Mouse (Mus musculus) heart, embryonic 11.5 days (tissue): ENCODE data around the gene Zkscan16. TPM values are rescaled to one million over a fixed set of nuclear protein-coding genes. Genes with fewer than 3 reads are reported as not detected.
A peak's percentile ranks its signal among the peaks of the same experiment; 100 is the strongest.

ENCODE experiments used
- ATAC-seq: fragments of 200-750 bp; cut with Nextera tagmentation; replicated peaks from 2 replicates; pipeline ENCODE4 v1.8.0; 2017; ENCODE audit warnings: moderate library complexity; ENCODE audit not compliant: insufficient number of reproducible peaks, low FRiP score, low TSS enrichment
- H3K27ac ChIP-seq: fragments of 300-500 bp; sonication (generic); 2 replicates; pipeline ENCODE4 v1.5.1; 2014; ENCODE audit warnings: mild to moderate bottlenecking, low read depth, low read length
- H3K27me3 ChIP-seq: fragments of 300-500 bp; sonication (generic); 2 replicates; pipeline ENCODE4 v1.6.1; 2014; ENCODE audit warnings: mild to moderate bottlenecking, low read length, mixed read lengths; ENCODE audit not compliant: control insufficient read depth, insufficient read depth
- H3K36me3 ChIP-seq: fragments of 300-500 bp; sonication (generic); 2 replicates; pipeline ENCODE4 v1.6.1; 2014; ENCODE audit warnings: mild to moderate bottlenecking, low read length, moderate library complexity, mixed read lengths; ENCODE audit not compliant: control insufficient read depth, insufficient read depth
- H3K4me1 ChIP-seq: fragments of 300-500 bp; sonication (generic); 2 replicates; pipeline ENCODE4 v1.6.1; 2014; ENCODE audit warnings: low read length; ENCODE audit not compliant: control insufficient read depth, insufficient read depth
- H3K4me2 ChIP-seq: fragments of 300-500 bp; sonication (generic); 2 replicates; pipeline ENCODE4 v1.6.1; 2014; ENCODE audit warnings: mild to moderate bottlenecking, moderate library complexity
- H3K4me3 ChIP-seq: fragments of 300-500 bp; sonication (generic); 2 replicates; pipeline ENCODE4 v1.5.1; 2014; ENCODE audit warnings: low read depth, low read length
- H3K9ac ChIP-seq: fragments of 300-500 bp; sonication (generic); 2 replicates; pipeline ENCODE4 v1.6.1; 2014; ENCODE audit warnings: mild to moderate bottlenecking, low read depth, low read length, moderate library complexity
- H3K9me3 ChIP-seq: fragments of 300-500 bp; sonication (generic); replicated peaks from 2 replicates; pipeline ENCODE4 v1.6.1; 2016; ENCODE audit warnings: low read length; ENCODE audit not compliant: control insufficient read depth
- WGBS: fragments of 180-500 bp; shearing (Covaris S2); extraction: QIAGEN DNeasy Blood & Tissue Kit; methylation state at CpG from one replicate; pipeline ENCODE4 v1.1.7; 2014; ENCODE audit not compliant: insufficient replicate concordance; 5-methylcytosine and 5-hydroxymethylcytosine counted together
- polyA plus RNA-seq: library from polyadenylated mRNA; unstranded; fragments of >200 nt; fragmentation: Nextera tagmentation; extraction: Ambion mirVana; gene quantifications from 2 replicates; pipeline ENCODE4 v1.2.1, GENCODE M21; 2014

Gene Zkscan16
- polyA plus RNA-seq, 1 experiment from 2014 or later: 0.20 TPM

- no peak overlapping the region for H3K9ac ChIP-seq
- H3K4me3 ChIP-seq: no peak overlapping the region
- H3K36me3 ChIP-seq: no peaks in the 10 kb centered on the region
- WGBS: 23% methylated on average over 2 of the region's 2 CpGs
- H3K27ac ChIP-seq: no peak overlapping the region
- no peak for ATAC-seq
- H3K9me3 ChIP-seq: no peaks in the 10 kb centered on the region
- no peaks in the 10 kb centered on the region for H3K27me3 ChIP-seq
- H3K4me1 ChIP-seq: peaks cover 16% of the 10 kb centered on the region
- no peak overlapping the region for H3K4me2 ChIP-seq
Observed at GRCm38 (mm10) chr4:58999686-59000085, 56.3 kb downstream of the Zkscan16 start.

DNA sequence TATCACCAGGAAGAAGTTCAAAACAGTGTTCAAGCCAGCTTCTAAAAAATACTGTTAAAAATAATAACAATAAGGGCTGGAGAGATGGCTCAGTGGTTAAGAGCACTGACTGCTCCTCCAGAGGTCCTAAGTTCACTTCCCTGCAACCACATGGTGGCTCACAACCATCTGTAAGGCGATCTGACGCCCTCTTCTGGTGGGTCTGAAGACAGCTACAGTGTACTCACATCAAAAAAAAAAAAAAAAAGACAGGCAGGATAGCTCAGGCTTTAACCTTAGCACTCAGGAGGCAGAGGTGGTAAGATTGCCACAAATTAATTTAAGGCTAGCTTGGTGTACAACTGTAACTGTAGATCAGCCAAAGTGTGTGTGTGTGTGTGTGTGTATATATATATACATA is 57.2 kb downstream of the Zkscan16 start:
- Histone ChIP-seq H3K9me3 (no peaks in the 10 kb centered on the region), H3K9ac (no peak overlapping the region), H3K36me3 (no peaks in the 10 kb centered on the region), H3K4me2 (no peak overlapping the region), H3K27me3 (no peaks in the 10 kb centered on the region), H3K27ac (no peak overlapping the region), H3K4me3 (no peak overlapping the region), H3K4me1 (peaks cover 20% of the 10 kb centered on the region)
- WGBS: 2% methylated on average over 2 of the region's 2 CpGs
- ATAC-seq: no peak

- ATAC-seq: peak; percentile 98
- peak within 1 kb of the TSS; percentile 95 for H3K4me3 ChIP-seq
- under 1% methylated on average over 84 of the region's 89 CpGs for WGBS
Observed at GRCm38 (mm10) chr4:59002948-59003805, 59.7 kb downstream of the Zkscan16 start, which contains the start of gene Gm20503. Gm20503 (plus strand) TSS chr4:59003210.

GRCm38 (mm10) chr4:59003806-59004200 is 60.4 kb downstream of the Zkscan16 start:
- no peak for ATAC-seq
- no peaks in the 10 kb centered on the region for H3K36me3 ChIP-seq
- H3K27ac ChIP-seq: no peak overlapping the region
- H3K27me3 ChIP-seq: no peaks in the 10 kb centered on the region
- H3K4me2 ChIP-seq: peak overlapping the region; percentile 83
- peak overlapping the region; percentile 96 for H3K9ac ChIP-seq
- H3K4me1 ChIP-seq: peaks cover 18% of the 10 kb centered on the region
- 24% methylated on average over 7 of the region's 7 CpGs for WGBS
- H3K4me3 ChIP-seq: peak overlapping the region; percentile 95
- no peaks in the 10 kb centered on the region for H3K9me3 ChIP-seq

More at GRCm38 (mm10) chr4:59002948-59003805, 59.7 kb downstream of the Zkscan16 start, which contains the start of gene Gm20503:
- Histone ChIP-seq H3K4me2 (peak within 1 kb of the TSS; percentile 83), H3K9ac (peak within 1 kb of the TSS; percentile 96), H3K27ac (peak within 1 kb of the TSS; percentile 86), H3K36me3 (no peaks in the 10 kb centered on the region), H3K27me3 (no peaks in the 10 kb centered on the region), H3K4me1 (peaks cover 20% of the 10 kb centered on the region), H3K9me3 (no peaks in the 10 kb centered on the region)

DNA sequence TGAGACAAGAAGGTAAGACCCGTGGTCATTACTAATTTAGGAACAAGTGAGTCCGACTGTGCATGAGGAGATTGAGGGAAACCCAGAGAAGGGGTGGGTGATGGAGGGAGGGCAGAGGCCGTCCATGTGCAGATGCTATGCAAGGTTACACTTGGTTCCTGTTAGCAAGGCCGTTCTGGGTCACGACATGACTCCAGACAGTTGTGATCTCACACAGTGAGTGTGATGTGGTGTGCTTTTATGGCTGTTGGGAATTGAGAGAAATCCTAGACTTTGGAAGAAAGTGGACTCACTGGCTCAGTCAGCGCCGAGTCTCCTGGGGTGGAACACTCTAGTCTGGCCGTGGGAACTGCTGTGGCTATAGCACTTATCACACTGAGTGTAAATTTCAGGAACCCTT is 62.8 kb downstream of the Zkscan16 start:
- WGBS: 53% methylated on average over 8 of the region's 8 CpGs
- H3K4me2 ChIP-seq: no peak overlapping the region
- ATAC-seq: no peak
- H3K27me3 ChIP-seq: no peaks in the 10 kb centered on the region
- H3K27ac ChIP-seq: no peak overlapping the region
- no peak overlapping the region for H3K9ac ChIP-seq
- no peaks in the 10 kb centered on the region for H3K36me3 ChIP-seq
- H3K4me1 ChIP-seq: peaks cover 20% of the 10 kb centered on the region
- H3K4me3 ChIP-seq: no peak overlapping the region
- H3K9me3 ChIP-seq: no peaks in the 10 kb centered on the region

GRCm38 (mm10) chr4:59007016-59007415 is 63.6 kb downstream of the Zkscan16 start:
- H3K27me3 ChIP-seq: no peaks in the 10 kb centered on the region
- H3K9me3 ChIP-seq: no peaks in the 10 kb centered on the region
- no peak overlapping the region for H3K4me3 ChIP-seq
- H3K4me1 ChIP-seq: peaks cover 22% of the 10 kb centered on the region
- no peak overlapping the region for H3K9ac ChIP-seq
- H3K4me2 ChIP-seq: no peak overlapping the region
- ATAC-seq: no peak
- no peaks in the 10 kb centered on the region for H3K36me3 ChIP-seq
- H3K27ac ChIP-seq: no peak overlapping the region
- WGBS: 65% methylated on average over 6 of the region's 6 CpGs

Other genes starting within 250 kb of the Zkscan16 start
- 0.11 TPM in 1 of 2 replicates, not detected in the other for gene Olfr267, start 155.9 kb upstream of the Zkscan16 start, polyA plus RNA-seq
- 28.4 and 33.3 TPM in 2 replicates for gene Ecpas, start 30.9 kb upstream of the Zkscan16 start, polyA plus RNA-seq
- gene Ptgr1, start 43.5 kb downstream of the Zkscan16 start, polyA plus RNA-seq: 11.3 and 12.6 TPM in 2 replicates
- gene Dnajc25, start 51.4 kb downstream of the Zkscan16 start, polyA plus RNA-seq: 5.9 and 10.6 TPM in 2 replicates
- 7.2 and 9.2 TPM in 2 replicates for gene Gm20503, start 59.6 kb downstream of the Zkscan16 start, polyA plus RNA-seq
- 54.1 and 59.8 TPM in 2 replicates for gene Gng10, start 91.5 kb downstream of the Zkscan16 start, polyA plus RNA-seq
- not detected in 2 replicates for gene AI481877, start 195.4 kb downstream of the Zkscan16 start, polyA plus RNA-seq
- gene Ugcg, start 245.6 kb downstream of the Zkscan16 start, polyA plus RNA-seq: 10.7 and 14.8 TPM in 2 replicates